Mouse (Mus musculus) yolk sac, embryonic 10.5 days (tissue): ENCODE data around the gene Ankrd16.
A peak's percentile ranks its signal among the peaks of the same experiment; 100 is the strongest.

Experiments
- DNase-seq: peaks from one replicate; pipeline ENCODE4 v3.0.0-alpha.2; 2017; ENCODE audit warnings: low spot score

Gene Ankrd16

DNA sequence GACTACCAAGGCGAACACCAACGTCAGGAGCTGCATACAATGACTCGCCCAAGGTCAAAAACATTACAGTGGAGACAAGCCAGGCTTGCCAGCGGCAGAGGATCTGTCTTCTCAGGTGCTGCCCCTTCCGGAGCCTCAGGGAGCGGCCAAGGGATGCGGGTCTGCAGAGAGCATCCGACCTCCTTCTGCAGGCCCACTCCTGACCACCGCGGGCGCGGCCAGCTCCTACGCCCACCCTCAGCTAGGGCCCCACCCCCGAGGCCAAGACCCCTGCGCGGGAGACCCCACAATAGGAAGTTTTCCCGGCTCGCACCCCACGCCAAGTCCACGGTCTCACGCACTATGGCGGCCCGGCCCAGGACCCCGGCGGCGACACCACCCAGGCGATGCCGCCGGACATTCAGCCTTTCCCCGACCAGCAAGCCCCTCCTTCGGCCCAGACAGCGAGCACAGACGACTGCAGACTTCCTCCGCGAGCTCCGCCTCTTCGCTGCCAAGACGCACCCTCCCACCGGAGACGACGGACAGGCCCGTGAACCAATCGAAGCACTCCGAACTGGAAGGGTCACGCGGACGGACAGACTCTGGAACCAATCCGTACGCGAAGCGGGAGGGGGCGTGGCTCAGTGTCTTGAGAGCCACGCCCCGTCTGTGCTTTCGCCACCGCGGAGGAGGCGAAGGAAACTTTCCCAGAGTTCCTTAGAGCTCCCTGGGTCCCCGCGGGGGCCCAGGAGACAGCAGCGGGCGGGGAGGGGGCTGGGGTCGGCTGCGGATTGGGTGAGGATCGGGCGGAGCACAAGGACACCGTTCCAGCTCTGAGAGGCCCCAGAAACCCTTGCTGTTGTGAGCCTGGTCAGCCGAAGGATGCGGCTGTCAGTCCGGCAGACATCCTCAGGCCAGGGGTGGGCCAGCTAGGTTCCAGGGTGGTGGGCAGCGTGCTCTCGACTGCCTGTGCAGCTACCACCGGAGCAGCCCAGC, at the start of gene Ankrd16, which contains the start of gene Fbh1:
Gene Ankrd16, plus strand, starts transcription at position 786 of the 978 bp plus-strand sequence.
Gene Fbh1, minus strand, starts transcription at position 492 of the 978 bp plus-strand sequence.
- peak; percentile 100 for DNase-seq

GRCm38 (mm10) chr2:11729091-11729490, 48.6 kb upstream of the Ankrd16 start:
- DNase-seq, result no peak

- DNase-seq, result no peak
These were observed 44.7 kb upstream of the Ankrd16 start for GRCm38 (mm10) chr2:11732978-11733377.

DNA sequence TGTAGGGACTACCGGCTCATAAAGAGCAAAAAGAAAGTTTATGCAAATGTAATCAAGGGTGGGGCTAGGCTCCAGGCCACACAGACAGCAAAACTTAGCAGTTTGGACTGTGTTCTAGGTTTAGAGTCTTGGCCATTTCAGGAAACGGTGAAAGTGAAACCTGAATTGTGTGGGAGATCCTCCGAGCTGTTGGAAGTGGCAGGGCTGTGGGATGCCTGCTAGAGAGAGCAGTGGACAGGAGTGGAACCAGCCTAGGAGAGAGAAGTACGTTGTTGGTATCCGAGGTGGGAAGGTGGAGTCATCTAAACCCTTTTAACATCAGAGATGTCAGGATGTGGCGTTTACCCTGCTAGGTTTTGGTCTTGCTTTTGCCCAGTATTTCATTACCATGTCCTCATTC, 41.8 kb upstream of the Ankrd16 start:
- no peak for DNase-seq

DNA sequence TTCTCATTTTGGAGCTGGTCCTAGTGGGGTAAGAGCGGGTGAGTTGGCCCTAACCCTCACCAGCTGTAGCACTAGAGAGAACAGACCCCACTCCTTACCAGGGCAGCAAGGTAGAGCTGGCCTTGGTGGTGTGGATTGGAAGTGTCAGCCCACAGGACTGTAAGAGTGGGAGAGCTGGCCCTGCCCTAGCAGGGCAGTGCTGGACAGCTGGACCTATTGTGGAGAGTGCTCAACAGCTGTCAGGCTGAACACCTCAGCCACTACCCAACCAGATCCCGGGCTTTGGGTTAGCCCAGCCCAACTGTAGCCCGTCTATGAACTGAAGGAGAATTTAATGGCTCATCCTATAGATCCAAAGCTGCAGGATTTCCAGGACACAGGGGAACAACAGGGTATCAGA, 38.9 kb upstream of the Ankrd16 start:
- DNase-seq, result no peak

GRCm38 (mm10) chr2:11739516-11740051, 38.1 kb upstream of the Ankrd16 start:
- no peak for DNase-seq

GRCm38 (mm10) chr2:11762541-11762940, 15.1 kb upstream of the Ankrd16 start:
- no peak for DNase-seq

GRCm38 (mm10) chr2:11765694-11766093, 12.0 kb upstream of the Ankrd16 start:
- no peak for DNase-seq

DNA sequence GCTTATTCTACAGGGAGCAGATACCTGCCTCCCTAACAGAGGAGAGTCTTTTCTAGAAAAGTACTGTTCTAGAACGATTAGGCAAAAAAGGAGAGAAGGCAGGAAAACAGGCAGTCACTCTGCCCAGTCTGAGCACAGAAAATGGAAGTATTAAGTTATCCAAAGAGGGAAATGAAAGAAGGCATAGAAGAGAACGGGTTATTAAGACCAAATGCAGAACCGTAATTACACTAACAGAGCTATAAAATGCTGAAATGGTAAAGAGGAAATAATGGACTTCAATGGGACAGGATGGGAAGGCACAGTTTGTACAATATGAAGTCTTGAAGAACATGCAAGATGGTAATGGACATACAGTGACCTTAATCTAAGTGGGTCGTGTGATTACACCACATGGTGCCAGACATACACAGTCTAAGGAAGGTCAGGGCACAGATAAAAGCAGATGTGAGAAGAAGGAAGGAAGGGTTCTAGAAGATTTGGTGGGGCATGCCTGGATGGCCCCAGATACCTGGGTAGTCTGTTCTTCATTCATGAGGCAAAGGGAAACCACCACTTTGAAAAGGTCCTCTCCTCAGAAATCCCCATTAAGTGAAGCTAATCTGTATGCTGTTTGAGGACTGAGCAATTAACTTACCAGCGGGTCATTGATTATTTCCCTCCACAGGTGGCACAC, 11.1 kb upstream of the Ankrd16 start:
- no peak for DNase-seq

DNA sequence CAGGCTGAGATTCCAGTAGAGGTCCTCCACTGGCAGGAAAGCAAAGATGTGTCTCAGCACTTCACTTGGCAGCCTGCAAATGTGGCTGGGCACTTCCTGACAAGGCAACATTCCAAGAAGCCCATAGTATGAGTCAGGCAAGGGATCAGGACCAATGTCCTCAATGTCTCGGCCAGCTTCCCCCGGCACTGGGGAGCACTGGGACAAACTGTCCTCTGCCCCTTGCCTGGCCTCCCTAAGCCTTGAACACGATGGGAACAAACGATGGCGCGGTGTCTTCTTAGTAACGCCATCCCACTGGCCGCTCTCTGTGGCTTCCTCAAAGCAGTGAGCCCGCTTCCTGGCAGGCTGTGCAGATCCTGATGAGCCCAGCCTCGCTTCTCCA, 10.5 kb upstream of the Ankrd16 start:
- DNase-seq, result no peak

DNA sequence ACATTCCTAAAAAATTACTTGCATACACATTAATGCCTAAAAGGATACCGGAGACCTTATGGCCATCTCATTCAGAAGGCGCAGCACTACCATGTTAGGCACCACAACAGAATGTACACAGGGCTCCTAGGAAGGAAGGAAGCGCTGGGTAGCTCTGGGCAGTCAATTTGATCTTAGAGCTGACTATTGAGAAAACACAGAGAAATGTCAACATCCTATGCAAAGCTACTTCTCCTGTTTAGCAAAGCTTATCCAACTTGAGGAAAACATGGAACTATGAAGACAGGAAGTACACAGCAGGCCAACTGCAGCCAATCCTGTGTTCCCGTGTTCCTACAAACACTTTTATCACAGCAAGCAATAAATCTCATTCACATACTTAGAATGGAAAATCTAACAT, 6.0 kb upstream of the Ankrd16 start:
- no peak for DNase-seq

- DNase-seq, result no peak
These were observed 5.3 kb upstream of the Ankrd16 start for GRCm38 (mm10) chr2:11772401-11772800.

DNA sequence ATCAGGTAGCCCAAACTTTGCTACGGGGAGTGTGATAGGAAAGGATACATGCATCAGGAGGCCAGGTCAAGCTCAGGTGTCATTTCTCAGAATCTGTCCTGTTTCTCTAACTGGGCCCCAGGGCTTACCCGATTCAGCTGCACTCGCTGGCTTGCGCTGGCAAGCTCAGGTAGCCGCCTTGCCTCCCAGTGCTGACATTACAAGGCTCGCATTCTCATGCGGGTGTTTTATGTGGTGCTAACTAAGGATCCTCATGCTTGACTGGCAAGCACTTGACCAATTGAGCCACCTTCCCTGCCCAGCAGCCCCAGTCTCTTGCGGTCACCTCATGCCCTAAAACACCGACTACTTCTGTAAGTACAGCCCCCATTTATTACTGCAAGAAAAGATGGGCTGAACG, 3.2 kb upstream of the Ankrd16 start:
- DNase-seq, result no peak

GRCm38 (mm10) chr2:11775121-11775520, 2.6 kb upstream of the Ankrd16 start:
- no peak for DNase-seq

GRCm38 (mm10) chr2:11776415-11776814, 1.3 kb upstream of the Ankrd16 start:
- DNase-seq, result no peak

DNA sequence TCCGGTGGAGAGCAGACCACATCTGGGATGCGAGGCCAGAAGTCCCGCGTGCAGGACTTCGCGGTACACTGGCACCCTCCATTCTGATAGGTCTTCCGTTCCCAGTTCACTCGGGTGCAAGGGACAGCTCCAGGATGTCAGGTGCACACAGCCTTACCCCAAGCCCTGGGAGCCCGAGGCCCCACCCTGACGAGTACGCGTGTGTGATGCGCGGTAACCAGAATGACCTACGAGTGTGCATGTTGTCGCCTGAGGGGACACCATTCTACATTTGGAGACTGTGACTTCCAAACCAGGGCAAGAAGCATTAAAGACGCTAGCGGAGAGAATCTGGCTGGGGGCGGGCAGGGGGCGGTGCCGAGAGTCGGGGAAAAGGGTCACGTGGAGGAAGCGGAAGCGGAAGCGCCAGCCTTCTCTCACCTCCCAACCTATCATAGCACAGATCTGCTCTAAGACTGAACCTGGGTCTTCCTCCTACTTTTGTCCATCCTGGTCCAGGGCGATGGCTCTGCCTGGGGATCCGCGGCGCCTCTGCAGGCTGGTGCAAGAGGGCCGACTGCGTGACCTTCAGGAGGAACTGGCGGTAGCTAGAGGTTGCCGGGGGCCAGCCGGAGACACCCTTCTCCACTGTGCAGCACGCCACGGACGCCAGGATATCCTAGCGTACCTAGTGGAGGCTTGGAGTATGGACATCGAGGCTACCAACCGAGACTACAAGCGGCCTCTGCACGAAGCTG, 579 bp downstream of the Ankrd16 start:
- DNase-seq, result peak; percentile 91

DNA sequence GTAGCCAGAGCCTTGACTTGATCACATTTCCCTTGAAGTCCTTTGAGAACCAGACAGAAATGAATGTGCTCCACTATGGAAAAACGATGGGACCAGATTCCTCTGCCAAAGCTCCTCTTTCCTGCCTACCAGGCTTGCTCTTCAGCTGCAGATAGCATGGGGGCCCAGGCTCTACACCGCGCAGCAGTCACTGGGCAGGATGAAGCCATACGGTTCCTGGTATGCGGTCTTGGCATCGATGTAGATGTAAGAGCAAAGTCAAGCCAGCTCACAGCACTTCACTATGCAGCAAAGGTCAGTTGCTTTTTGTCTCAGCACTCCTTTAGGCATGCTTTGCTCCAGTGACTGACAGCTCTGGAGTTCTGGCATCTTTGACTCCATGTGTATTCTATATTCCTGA, 6.5 kb downstream of the Ankrd16 start:
- no peak for DNase-seq

- no peak for DNase-seq
These were observed 17.0 kb downstream of the Ankrd16 start for GRCm38 (mm10) chr2:11794668-11795067.

DNA sequence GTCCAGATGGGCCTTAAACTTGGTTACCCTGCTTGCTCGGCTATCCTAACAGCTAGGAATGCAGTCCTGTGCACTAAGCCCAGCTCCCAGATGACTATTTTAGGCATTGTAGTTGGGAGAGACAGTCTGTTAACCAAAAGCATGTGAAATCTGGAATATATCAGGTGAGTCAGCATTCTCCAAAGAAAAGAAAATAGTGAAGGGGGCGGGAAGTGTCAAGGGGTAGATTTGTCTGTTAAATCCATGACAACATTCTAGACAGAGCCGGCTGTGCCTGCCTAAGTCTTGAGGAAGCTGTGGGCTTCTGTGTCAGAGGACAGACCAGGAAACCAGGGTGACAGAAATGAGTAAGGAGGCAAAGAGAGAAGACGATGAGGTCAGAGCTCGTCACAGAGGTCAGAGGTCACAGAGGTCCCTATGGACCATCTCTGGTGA, 20.3 kb downstream of the Ankrd16 start:
- DNase-seq, result peak; percentile 14

DNA sequence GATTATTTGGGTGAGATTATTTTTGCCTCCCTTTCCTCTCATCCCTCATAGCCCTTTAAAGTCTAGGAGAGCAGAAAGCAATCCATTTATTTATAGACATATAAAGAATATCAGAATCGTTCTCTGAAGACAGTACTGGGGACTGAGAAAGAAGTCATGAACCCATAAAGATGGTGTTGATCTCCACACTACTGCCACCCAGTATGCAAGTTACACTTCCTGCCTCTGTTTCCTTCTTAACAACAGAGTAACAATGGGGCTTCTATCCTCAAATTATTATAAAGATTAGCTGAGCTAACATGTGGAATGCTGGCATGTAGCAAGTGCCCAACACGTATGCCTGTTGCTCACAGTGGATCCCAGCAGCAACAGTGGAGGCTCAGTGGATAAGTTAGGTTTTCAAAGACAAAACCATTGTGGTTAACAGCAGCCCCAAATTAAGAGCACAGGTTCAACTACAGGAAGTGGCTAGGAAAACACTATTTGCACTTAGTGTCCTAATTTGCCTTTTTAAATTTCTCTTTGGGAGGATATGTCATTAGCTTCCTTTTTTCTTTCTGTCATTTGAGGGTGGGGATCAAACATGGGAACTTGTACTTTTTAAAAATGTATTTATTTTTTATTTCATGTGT, 23.7 kb downstream of the Ankrd16 start:
- DNase-seq, result no peak
